Mouse (Mus musculus): ENCODE data around the gene Slc5a5.
"Not testable (repeated sequence)": the region's sequence is repeated elsewhere in the genome, so short reads cannot be mapped to it uniquely, and the experiment has no call there.

Gene Slc5a5

DNA sequence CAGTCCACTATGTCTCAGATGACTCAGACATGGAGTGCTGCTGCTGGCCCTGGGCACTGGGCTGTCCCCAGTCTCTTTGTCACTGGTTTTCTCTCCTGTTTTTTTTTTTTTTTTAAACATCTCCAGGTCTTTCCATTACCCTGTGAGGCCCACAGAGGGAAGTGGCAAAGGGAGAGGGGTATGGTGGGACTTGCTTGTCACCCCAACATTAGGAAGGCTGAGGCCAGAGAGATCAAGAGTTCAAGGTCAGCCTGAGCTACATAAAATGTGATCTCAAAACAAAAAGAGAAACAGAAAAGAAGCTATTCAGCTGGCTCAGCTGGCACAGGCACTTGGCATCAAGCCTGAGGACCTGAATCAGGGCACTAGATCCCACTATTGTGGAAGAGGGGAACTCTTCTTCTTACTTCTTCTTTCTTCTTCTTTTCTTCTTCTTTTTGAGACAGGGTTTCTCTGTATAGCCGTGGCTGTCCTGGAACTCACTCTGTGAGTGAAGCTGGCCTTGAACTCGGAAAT, 8.4 kb upstream of the Slc5a5 start:
- DNase-seq, result no peak

DNA sequence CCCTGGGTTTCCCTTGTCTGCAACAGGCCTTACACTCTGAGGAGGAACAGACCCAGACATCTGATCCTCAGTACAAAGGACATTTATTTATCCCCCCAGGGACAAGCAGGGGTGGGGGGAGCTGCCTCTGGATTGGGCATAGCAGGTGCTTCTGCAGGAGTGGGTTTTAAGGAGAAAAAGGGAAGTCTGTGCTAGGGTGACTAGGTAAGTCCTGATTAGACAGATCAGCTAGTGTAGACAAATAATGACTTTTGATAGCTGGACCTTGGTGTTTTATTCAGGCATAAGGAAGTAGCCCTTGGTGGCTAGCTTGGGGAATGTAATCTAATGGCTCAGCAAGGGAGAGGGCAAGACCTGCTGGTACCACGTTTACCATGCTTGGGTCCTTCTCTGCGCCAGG, 6.7 kb upstream of the Slc5a5 start:
- DNase-seq, result no peak

DNA sequence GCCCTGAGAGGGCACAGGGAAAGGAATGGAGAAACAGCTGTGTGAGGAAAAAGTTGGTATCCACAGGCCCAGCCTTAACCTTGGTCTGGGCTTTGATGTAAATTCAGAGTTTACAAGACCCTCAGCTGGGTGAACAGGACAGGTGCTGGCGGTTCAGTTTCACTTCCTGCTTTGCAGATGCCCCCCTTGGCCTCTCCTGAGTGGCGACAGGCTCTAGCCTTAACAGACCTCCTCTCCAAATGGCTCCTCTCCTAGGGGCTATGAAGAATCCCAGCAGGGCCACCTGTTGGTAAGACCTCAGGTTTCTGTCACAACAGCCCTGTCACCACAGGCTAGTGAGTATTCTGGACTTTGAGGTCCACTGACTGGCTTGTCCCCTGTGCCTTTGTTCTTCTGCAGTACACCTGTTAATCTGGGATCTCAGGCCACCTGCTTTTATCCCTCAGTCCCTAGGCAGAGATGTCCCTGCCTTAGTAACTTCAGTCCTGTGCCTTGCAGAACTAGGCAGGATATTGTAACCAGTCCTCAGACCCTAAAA, 6.2 kb upstream of the Slc5a5 start:
- no peak for DNase-seq

DNA sequence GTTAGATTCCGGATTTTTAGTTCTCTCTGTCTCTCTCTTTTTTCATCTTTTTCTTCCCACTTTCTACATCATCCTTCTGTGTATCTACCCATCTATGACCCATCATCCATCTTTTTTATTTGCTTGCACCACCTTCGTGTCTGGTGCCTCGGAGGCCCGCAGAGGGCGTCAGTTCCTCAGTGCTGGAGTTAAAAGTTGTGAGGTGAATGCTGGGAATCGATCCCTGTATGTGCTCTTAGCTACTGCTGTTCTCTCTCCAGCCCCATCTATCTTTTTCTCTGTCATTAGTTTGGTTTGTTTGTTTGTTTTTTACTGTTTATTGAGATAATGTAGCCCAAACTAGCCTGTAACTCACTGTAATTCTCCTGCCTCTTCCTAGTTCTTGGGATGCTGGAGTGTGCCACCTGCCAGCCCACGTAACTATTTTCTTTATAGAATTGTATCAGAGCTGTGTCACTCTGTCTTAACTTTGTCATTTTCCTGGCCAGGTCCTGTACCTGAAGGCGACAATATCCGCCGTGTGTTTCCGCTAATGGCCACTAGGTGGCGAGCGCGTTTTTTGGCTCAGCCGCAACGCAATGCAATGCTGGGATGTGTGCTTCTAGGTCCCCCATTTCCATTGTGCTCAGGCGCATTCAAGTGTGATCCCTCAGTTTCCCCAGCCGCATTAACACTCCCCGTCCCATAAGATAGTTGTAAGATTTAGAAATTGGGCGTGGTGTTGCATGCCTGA, 5.3 kb upstream of the Slc5a5 start:
- peak; percentile 89 for DNase-seq

DNA sequence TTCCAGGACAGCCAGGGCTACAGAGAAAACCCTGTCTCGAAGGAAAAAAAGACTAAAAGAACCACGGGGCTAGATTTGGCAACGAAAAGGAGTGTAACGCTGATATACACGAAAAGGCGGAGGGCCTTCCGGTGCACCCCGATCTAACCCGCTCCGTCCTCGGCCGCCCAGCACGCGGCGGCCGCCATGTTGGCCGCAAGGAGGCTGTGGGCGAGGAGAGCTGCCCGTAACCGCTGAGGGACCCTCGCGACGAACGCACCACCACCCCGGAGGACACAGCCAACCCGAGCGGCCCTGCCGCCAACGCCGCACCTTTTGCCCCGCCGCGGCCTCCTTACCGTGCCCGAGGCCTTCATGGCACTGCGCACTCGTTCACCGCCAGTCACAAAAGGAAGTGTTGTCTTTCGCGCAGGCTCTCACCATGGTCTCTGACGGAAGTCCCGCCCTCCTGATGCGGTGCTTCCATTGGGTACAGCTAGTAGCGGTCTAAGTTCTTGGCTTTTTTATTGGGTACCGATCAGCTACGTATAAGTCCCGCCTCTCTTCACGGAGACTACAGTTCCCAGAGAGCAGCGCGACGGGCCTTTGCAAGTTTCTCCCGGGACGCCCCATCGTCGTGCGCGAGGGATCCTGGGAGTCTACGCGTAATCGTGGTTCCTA, 4.6 kb upstream of the Slc5a5 start, which contains the start of gene Rpl18a:
Gene Rpl18a (minus strand): TSS at position 392 of the 660 bp plus-strand sequence.
- peak; percentile 97 for DNase-seq

DNA sequence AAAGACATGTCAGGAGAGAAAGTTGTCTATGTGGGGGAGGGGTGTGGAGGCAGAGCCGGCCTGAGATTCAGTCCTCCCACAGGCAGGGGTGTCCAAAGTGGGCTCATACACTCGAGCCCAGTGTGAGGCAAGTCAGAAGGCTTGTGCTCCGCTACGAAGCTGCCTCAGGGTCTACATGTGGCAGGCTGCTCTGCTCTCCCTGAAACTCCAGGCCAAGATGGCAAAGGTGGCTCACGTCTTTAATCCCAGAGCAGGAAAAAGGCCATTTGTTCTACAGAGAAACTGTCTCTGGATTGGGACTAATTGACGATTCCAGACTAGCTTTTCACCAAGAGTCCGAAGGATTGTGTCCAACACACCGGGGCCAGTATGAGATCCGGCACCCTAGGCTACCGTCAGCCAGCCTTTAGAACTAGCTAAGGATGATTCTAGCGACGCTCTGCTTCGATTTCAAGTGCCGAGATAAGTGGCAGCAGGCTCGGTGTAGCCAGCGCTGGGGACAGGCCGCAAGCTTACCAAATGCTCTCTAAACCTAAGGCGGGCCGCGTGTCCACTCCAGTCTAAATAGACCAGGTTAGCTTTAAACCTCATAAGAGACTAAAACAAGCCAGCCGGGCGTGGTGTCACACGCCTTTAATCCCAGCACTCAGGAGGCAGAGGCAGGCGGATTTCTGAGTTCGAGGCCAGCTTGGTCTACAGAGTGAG, 3.9 kb upstream of the Slc5a5 start:
- DNase-seq, result no peak

DNA sequence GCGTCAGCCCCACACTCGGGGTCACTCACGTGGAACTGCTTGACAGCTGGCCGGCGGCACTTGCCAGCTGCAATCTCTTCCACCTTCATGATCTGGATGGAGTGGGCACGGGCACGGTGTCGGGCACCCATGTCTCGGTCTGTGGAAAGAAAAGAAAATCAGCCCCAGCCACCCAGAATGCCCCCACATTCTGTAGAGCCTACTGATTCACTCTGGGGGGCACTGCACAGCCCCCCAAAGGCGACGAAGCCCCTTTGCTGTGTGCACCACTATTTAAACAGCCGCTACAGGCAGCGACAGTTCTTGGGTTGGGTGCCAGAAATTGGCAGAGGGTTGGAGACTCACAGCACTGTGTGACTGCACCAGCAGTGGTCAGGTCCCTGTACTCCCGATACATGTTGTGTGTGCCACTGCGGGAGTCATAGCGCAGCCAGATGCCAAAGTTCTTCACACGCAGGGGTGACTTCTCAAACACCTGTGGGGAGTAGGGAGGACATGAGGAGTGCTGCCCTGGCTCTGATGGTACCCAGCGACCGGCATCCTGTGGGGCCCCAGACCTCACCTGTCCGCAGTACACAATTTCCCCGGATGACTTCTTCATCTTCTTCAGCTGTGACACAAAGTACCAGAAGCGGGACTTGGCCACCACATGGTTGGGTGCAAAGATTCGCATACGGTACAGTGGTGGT, 3.2 kb upstream of the Slc5a5 start:
- not testable (repeated sequence) for DNase-seq

DNA sequence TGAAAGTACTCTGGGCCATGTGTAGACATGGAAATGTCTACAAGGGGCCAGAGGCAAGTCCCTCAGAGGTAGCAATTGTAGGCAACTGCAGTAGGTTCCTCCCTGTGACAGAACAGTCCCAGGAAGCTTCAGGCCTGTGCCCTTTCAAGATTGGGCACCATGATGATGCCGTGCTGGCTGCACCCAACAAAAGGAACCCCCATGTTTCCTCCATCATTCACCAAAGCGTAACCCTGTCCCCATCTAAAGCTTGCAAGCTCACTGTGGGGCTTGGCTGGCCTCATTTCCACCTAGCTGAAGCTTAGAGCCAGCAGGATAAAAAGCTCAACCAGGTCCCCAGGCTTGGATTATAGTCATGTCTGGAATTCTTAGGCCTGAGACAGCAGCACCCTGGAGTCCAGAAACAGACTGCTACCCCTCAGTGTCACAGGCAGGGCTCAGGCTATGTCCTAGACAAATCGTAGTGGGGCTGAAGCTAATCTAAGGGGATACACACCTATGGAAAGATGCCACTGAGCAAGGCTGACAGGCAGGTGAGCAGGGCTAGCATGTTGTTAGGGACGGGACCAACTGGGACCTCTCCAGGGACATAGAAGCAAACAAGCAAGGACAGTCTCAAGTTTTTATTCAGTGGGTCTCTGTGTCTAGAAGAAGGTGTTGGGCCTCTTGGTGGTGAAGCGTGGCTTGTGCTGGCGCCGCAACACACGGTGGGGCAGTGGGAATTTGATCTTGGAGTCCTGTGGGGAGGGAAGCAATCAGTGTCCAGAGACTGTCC, 2.4 kb upstream of the Slc5a5 start:
- DNase-seq, result no peak

DNA sequence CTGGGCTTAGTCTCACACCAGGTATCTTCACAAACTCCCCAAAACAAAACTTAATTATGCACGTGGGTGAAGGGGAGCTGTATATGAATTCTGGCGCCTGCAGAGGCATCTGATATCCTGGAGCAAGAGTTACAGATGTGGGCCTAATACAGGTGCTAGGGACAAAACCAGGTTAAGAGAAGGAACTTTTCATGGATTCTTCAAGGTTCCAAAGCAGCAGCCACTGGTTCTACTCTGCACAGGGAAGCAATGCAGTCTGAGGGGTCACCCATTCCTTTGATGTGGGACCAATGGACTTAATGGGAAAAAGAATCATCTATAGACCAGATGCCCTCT, 1.8 kb upstream of the Slc5a5 start:
- no peak for DNase-seq

DNA sequence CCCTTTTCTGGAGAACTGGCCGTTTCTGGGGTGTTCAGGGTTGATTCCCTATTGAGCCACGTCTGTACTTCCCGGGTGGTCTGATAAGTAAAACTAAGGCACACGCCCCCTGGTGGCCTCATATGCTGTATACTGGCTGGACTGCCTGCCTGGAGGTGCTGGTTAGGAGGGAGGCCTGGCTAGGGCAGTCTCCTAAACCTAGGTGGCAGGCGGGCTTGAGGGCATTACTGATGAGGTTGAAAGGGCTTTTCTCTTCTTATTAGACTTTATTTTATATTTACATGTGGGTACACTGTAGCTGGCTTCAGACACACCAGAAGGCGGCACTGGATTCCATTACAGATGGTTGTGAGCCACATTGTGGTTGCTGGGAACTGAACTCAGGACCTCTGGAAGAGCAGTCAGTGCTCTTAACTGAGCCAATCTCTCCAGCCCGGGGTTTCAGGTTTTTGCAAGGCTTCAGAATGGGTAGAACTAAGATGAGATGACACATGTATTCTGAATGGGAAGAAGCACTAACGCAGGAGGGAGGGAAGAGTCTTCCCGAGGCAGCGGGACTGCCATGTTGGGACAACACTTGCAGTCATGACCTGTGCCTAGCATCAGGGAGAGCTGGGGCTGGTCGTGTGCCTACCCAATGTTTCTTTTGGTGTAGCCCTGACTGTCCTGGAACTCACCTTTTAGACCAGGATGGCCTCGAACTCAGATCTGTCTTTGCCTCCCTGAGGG, 1.3 kb upstream of the Slc5a5 start:
- peak; percentile 88 for DNase-seq

DNA sequence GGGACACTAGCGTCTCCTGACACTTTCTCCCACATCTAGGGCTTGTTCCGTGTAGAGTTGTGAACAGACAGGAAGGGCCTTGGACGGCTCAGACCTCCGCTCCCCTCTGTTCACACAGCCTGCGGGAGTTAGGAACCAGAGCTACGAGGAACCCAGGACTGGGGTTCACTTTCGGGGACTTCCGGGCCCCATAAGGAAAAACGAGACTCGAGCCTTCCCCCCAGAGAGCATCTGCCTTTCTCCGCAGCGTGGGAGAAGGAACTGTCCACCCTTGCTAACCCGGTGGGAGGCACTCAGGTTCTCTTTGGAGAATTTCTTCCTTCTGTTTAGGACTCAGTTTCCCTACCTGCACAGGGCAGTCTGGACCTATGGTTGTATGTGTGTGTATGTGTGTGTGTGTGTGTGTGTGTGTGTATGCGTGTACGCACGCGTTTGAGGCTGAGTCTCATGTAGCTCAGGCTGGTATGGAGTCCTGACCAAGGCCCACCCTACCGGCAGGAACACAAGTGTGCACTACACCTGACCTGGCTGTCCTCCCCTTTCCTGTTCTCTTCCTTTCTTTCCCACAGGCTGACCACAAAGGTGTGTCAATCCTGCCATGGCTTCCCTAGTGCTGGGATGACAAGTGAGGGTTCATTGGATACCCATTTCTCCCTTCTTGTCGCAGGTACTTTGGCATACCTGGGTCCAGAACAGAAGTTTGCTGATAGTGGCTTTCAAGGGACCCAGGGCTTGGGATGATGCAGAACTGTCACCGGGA, 519 bp upstream of the Slc5a5 start:
- DNase-seq, result no peak

DNA sequence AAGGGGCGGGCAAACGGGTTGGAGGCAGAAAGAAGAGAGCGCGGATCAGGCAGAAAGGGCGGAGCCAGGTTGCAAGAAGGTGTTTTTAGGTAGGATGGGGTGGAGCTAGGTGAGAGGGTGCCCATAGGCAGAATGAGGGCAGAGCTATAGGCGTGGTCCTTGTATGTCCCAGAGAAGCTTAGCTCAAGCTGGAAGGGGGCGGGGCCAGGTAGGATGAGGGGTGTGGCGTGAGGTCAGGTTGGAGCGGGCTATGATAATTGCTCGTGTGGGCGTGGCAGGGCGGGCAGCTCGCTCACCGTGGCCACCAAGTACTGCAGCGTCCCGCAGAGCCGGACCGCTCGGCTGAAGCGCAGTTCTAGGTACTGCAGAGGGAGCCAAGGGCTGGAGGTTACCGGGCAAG, 1.2 kb downstream of the Slc5a5 start:
- peak; percentile 79 for DNase-seq

DNA sequence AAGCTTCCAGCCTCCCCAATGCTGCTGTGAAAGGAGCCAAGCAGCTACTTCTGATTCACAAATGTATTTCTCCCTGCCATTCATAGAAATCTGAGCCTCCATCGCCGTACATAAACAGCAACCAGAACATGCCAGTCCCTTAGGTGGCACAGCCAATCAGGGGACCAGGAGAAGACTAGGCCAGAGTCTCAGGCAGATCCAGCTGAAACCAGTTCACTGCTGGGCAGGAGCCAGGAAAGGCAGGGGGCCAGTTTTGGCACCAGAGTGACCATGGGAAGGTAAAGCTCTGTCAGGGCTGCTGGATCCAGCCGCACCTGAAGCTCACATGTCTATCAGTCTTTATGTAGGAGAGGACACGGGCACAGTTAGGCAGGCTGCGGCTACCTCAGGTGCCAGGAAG, 1.9 kb downstream of the Slc5a5 start:
- DNase-seq, result no peak

DNA sequence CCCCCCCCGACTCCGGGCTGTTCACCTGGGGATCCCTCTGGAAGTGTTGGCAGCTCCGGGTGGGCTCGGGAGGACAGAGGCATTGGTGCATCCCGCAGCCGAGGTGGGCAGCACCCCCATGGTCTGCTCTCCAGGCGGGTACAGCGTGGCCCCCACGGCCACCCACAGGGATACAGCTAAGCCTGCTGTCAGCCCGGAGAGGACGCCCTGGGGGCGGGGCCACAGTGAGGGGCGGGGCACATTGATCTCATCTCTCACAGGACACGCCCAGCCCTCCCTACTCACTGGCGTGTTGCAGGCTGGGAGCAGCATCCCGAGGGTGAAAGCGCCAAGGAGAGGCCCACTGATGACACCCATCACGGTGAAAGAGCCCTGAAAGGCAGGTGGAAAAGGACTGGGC, 4.9 kb downstream of the Slc5a5 start:
- peak; percentile 89 for DNase-seq

DNA sequence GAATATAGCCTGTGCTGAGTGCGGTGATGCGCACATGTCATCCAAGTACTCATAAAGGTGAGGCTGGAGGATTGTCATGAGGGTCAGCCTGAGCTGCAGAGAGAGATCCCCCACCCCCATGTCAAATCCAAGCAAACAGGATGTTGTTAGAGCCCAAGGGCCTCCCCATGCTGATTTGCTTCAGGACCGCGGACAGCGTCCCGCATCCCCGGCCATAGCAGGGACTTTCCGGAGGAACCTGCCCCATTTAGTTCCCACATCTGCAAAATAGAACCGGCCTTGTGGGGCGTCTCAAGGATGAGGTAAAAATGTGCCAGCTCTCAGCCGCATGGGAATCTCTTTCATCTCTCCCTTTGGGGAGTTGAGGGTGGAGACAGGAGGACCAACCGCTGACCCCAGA, 6.9 kb downstream of the Slc5a5 start:
- DNase-seq, result peak; percentile 53

DNA sequence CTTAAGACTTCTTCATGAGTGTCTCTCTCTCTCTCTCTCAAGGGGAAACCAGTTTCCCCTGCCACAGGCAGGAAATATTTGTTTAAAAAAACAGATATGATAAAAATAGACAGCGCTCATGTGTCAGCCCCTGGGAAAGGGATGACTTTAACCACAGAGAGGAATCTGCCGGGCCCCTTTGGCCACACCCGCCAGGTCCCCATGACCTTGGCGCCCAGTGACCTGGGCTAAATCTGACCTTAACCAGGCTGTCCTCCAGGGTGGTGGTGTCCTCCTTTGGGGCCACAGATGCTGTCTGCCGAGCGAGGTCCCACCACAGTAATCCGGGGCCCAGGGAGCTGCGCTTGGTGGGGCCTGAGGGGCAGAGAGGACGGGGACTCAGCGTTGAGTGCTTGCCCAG, 7.9 kb downstream of the Slc5a5 start:
- DNase-seq, result no peak

DNA sequence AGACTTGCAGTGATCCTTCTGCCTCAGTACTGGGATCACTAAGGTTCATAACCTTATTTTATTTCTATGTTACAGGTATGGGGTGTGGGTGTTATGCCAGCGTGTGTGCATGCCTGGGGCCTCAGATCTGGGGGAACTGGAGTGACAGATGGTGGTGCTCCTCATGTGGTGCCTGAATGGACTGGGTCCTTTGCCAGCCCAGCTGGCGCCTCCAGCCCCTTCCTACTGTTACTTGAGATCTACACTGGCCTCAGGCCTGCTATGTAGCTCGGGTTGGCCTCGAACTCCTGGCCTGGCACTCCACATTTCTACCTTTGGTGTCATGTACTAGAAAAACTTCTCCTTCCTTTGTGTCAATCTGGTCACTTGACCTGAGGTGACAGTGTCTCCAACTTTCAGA, 8.4 kb downstream of the Slc5a5 start:
- no peak for DNase-seq

DNA sequence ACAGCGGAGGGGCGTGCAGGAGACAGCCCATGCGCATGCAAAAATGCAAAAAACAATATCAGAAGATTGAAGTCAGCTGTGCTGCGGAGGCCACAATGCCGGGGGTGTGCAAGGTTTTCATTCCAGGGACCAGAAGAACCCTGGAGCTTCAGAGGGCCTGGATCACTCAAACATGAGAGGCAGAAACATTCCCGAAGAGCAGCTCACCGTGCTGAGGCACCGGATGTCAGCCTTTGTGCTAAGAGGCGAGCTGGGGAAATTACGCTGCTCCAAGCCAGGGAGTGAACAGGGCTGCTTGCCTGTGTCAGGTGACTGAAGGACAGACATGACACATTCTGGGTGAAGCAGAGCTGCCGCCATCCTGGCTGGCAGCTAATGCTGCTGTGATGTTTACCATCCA, 12.0 kb downstream of the Slc5a5 start:
- DNase-seq, result no peak

DNA sequence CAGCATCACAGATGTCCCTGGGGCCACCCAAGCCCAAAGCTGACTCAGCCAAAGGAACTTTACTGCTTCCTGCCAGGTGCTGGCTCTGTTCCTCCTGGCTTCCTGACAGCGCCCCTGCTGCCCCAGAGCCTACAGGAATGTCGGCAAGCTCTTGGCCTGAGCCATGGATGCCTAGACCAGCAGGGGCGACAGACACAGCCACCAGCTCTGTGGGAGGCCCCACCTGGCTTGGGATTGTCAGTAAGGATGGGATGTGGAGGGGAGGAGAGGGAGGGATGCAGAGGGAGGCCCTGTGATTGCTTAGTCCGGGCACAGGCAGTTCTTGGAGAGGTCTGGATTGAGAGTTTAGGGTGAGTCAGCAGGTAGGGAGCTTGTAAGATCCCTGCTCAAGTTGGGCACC, 12.4 kb downstream of the Slc5a5 start:
- DNase-seq, result no peak

DNA sequence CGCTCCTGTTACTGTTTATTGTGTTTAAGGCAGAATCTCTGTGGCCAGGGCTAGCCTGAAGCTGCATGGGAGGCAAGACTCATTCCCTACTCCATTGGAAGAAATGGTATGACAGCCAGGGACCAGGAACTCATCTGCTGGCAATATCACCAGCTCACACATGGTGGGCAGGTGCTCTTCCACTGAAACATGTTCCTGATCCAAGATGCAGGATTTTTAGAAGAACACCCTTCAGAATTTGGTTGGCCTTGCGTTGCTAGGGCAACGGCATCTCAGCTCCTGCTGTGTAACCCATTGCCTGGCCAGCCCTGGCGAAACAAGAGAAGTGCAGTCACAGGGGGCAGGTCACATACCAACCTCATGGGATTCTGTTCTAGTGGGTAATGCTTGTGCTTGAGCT, 13.1 kb downstream of the Slc5a5 start:
- no peak for DNase-seq

DNA sequence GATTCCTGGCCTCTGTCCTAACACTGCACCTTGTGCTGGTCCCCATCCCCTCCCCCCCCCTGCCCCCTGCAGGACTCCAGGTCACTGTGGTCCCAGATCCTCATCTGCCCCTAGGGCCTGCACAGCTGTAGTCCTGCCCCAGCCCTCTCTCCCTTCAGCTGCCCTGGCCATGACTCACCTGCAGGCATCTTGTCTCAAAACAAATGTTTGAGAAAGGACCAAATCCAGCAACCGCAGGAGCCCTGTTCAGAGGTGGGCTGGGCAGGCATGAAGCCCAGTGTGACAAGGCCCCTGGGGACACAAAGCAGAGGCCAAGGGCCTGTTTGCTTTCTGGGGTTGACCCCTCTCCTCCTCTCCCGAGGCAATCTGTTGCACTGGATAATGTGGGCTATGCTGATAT, 14.4 kb downstream of the Slc5a5 start:
- no peak for DNase-seq

All from liver (tissue).